Mouse (Mus musculus): ENCODE data around the gene Atg13. TPM values are rescaled to one million over a fixed set of nuclear protein-coding genes. Genes with fewer than 3 reads are reported as not detected.
"Not testable (repeated sequence)": the region's sequence is repeated elsewhere in the genome, so short reads cannot be mapped to it uniquely, and the experiment has no call there.

Gene Atg13
- total and polyA plus RNA-seq, 3 experiments, result 5.8 to 20.7 (median 8.5) TPM

- H3K27ac ChIP-seq (ENCODE audit: insufficient read depth, low read depth), result no peak overlapping the region
- dilution Hi-C loops (cut with MboI; ENCODE audit: extremely low pct_ligation_motif_present, extremely low pct_unique_long_range_greater_than_20kb, low sequenced_read_pairs), result no loop called here
- peaks cover 31% of the 10 kb centered on the region for H3K79me2 ChIP-seq (replicated peaks; ENCODE audit: control insufficient read depth, extremely low read depth, insufficient read depth, poor library complexity, severe bottlenecking)
- peak overlapping the region; percentile 45 for H3K4me2 ChIP-seq (ENCODE audit: insufficient read depth, low read depth, poor library complexity, severe bottlenecking)
- no peak for DNase-seq (ENCODE audit: extremely low read depth)
- peak overlapping the region; percentile 82 to 98 (median 89) for H3K4me3 ChIP-seq (replicated peaks in 1 of 3; ENCODE audit: low read depth in 2 of 3, low read length in 2 of 3, poor library complexity in 1 of 3)
- no peaks in the 10 kb centered on the region for H3K27me3 ChIP-seq (replicated peaks)
- H3K36me3 ChIP-seq (replicated peaks in 1 of 2; ENCODE audit: control insufficient read depth in 1 of 2, insufficient read depth in 1 of 2, low read length in 1 of 2), result peaks cover 0 to 6% of the 10 kb centered on the region in 2 experiments
- peak overlapping the region; percentile 80 for H3K9ac ChIP-seq (ENCODE audit: insufficient read depth, low read depth)
- TF ChIP-seq SIN3A (IDR thresholded peaks at IDR 0.05; ENCODE audit: low read length), result no peak
- TF ChIP-seq ZNF384 (IDR thresholded peaks at IDR 0.05; ENCODE audit: low read depth, low read length), result peak; percentile 83
- peaks cover 0 to 13% of the 10 kb centered on the region in 2 experiments; a peak in 2 of 4 replicates for H3K4me1 ChIP-seq (ENCODE audit: control insufficient read depth in 1 of 2, insufficient read depth in 2 of 2)
- no peaks in the 10 kb centered on the region for H3K9me3 ChIP-seq (replicated peaks; ENCODE audit: low read length)
- in situ Hi-C loops (cut with MboI; ENCODE audit: low pct_ligation_motif_present, low pct_unique_long_range_greater_than_20kb, low sequenced_read_pairs), result no loop called here
Observed at GRCm38 (mm10) chr2:91729571-91729970, 19.2 kb upstream of the Atg13 start.

GRCm38 (mm10) chr2:91727011-91727410 is 16.6 kb upstream of the Atg13 start:
- no peaks in the 10 kb centered on the region for H3K9me3 ChIP-seq (replicated peaks; ENCODE audit: low read length)
- H3K9ac ChIP-seq (ENCODE audit: insufficient read depth, low read depth), result no peak overlapping the region
- H3K36me3 ChIP-seq (replicated peaks in 1 of 2; ENCODE audit: control insufficient read depth in 1 of 2, insufficient read depth in 1 of 2, low read length in 1 of 2), result peaks cover 0 to under 1% of the 10 kb centered on the region in 2 experiments
- dilution Hi-C loops (cut with MboI; ENCODE audit: extremely low pct_ligation_motif_present, extremely low pct_unique_long_range_greater_than_20kb, low sequenced_read_pairs), result no loop called here
- peaks cover 0 to 15% of the 10 kb centered on the region in 2 experiments; a peak in 2 of 4 replicates for H3K4me1 ChIP-seq (ENCODE audit: control insufficient read depth in 1 of 2, insufficient read depth in 2 of 2)
- in situ Hi-C loops (cut with MboI; ENCODE audit: low pct_ligation_motif_present, low pct_unique_long_range_greater_than_20kb, low sequenced_read_pairs), result no loop called here
- H3K4me2 ChIP-seq (ENCODE audit: insufficient read depth, low read depth, poor library complexity, severe bottlenecking), result no peak overlapping the region
- H3K79me2 ChIP-seq (replicated peaks; ENCODE audit: control insufficient read depth, extremely low read depth, insufficient read depth, poor library complexity, severe bottlenecking), result peaks cover 12% of the 10 kb centered on the region
- no peak overlapping the region for H3K27ac ChIP-seq (ENCODE audit: insufficient read depth, low read depth)
- no peaks in the 10 kb centered on the region for H3K27me3 ChIP-seq (replicated peaks)
- no peak for TF ChIP-seq IRF4 (IDR thresholded peaks at IDR 0.05; ENCODE audit: low read depth, low read length)
- no peak for TF ChIP-seq KAT2A (IDR thresholded peaks at IDR 0.05; ENCODE audit: insufficient replicate concordance, low read length)
- TF ChIP-seq POLR2AphosphoS2 (IDR thresholded peaks at IDR 0.05; ENCODE audit: low read depth, low read length), result no peak
- no peak for TF ChIP-seq RCOR1 (conservative IDR thresholded peaks at IDR 0.05; ENCODE audit: low read depth, low read length)
- no peak for TF ChIP-seq CHD1 (IDR thresholded peaks at IDR 0.05; ENCODE audit: low read depth, low read length)
- TF ChIP-seq ZKSCAN1 (IDR thresholded peaks at IDR 0.05; ENCODE audit: borderline replicate concordance, low read depth, low read length), result no peak
- no peak for TF ChIP-seq MAFK (IDR thresholded peaks at IDR 0.05; ENCODE audit: insufficient replicate concordance, low read length)
- no peak for TF ChIP-seq USF1 (IDR thresholded peaks at IDR 0.05; ENCODE audit: low read depth, low read length)
- no peak for TF ChIP-seq ZMIZ1 (IDR thresholded peaks at IDR 0.05; ENCODE audit: low read depth, low read length)
- TF ChIP-seq CTCF (conservative IDR thresholded peaks at IDR 0.05 in 1 of 2, IDR thresholded peaks at IDR 0.05 in 1 of 2; ENCODE audit: low read depth in 2 of 2, low read length in 2 of 2), result no peak
- no peak for TF ChIP-seq MAZ (IDR thresholded peaks at IDR 0.05; ENCODE audit: low read depth, low read length)
- no peak for TF ChIP-seq HCFC1 (IDR thresholded peaks at IDR 0.05; ENCODE audit: low read depth, low read length)
- TF ChIP-seq EP300 (IDR thresholded peaks at IDR 0.05; ENCODE audit: low read length), result no peak
- no peak for TF ChIP-seq MXI1 (IDR thresholded peaks at IDR 0.05; ENCODE audit: low read depth, low read length)
- TF ChIP-seq RAD21 (IDR thresholded peaks at IDR 0.05; ENCODE audit: low read depth, low read length), result no peak
- no peak for DNase-seq (ENCODE audit: extremely low read depth)
- no peak overlapping the region for H3K4me3 ChIP-seq (replicated peaks in 1 of 3; ENCODE audit: low read depth in 2 of 3, low read length in 2 of 3, poor library complexity in 1 of 3)

- H3K4me3 ChIP-seq (replicated peaks in 1 of 3; ENCODE audit: low read depth in 2 of 3, low read length in 2 of 3, poor library complexity in 1 of 3); dilution Hi-C loops (cut with MboI; ENCODE audit: extremely low pct_ligation_motif_present, extremely low pct_unique_long_range_greater_than_20kb, low sequenced_read_pairs); H3K4me2 ChIP-seq (ENCODE audit: insufficient read depth, low read depth, poor library complexity, severe bottlenecking); H3K27ac ChIP-seq (ENCODE audit: insufficient read depth, low read depth); H3K9me3 ChIP-seq (replicated peaks; ENCODE audit: low read length); H3K79me2 ChIP-seq (replicated peaks; ENCODE audit: control insufficient read depth, extremely low read depth, insufficient read depth, poor library complexity, severe bottlenecking); DNase-seq (ENCODE audit: extremely low read depth); H3K36me3 ChIP-seq (replicated peaks in 1 of 2; ENCODE audit: control insufficient read depth in 1 of 2, insufficient read depth in 1 of 2, low read length in 1 of 2); H3K9ac ChIP-seq (ENCODE audit: insufficient read depth, low read depth); in situ Hi-C loops (cut with MboI; ENCODE audit: low pct_ligation_motif_present, low pct_unique_long_range_greater_than_20kb, low sequenced_read_pairs); H3K27me3 ChIP-seq (replicated peaks): not testable (repeated sequence)
- peaks cover 0 to 12% of the 10 kb centered on the region in 2 experiments; a peak in 2 of 4 replicates for H3K4me1 ChIP-seq (ENCODE audit: control insufficient read depth in 1 of 2, insufficient read depth in 2 of 2)
Observed at GRCm38 (mm10) chr2:91725476-91725875, 15.1 kb upstream of the Atg13 start.
